Mouse (Mus musculus) forebrain, embryonic 10.5 days (tissue): ENCODE measurements at regions not wholly inside any gene's neighbourhood (a gene's known extent, or its start where the extent isn't known, plus 50 kb on each side); places are given as distances from the start of the nearest gene placed in this dataset.

ENCODE experiments used
- DNase-seq: peaks from one replicate; pipeline ENCODE4 v3.0.0-alpha.2; 2017; ENCODE audit warnings: low spot score; ENCODE audit errors: extremely low spot score
- H3K27ac ChIP-seq: fragments of 300-500 bp; sonication (generic); 2 replicates; pipeline ENCODE4 v1.5.1; 2016; ENCODE audit warnings: mild to moderate bottlenecking
- H3K27me3 ChIP-seq: fragments of 300-500 bp; sonication (generic); 2 replicates; pipeline ENCODE4 v1.6.1; 2016; ENCODE audit warnings: mild to moderate bottlenecking; ENCODE audit not compliant: poor library complexity, severe bottlenecking
- H3K36me3 ChIP-seq: fragments of 300-500 bp; sonication (generic); replicated peaks from 2 replicates; pipeline ENCODE4 v1.6.1; 2016; ENCODE audit warnings: mild to moderate bottlenecking, moderate library complexity
- H3K4me1 ChIP-seq: fragments of 300-500 bp; sonication (generic); 2 replicates; pipeline ENCODE4 v1.6.1; 2016
- H3K4me3 ChIP-seq: fragments of 300-500 bp; sonication (generic); 2 replicates; pipeline ENCODE4 v1.5.1; 2016; ENCODE audit warnings: mild to moderate bottlenecking, moderate library complexity
- H3K9me3 ChIP-seq: fragments of 300-500 bp; sonication (generic); 2 replicates; pipeline ENCODE4 v1.6.1; 2016; ENCODE audit warnings: mild to moderate bottlenecking, moderate library complexity
- WGBS: fragments of 180-500 bp; shearing (Covaris S2); methylation state at CpG from one replicate; pipeline ENCODE4 v1.1.7; 2016; 5-methylcytosine and 5-hydroxymethylcytosine counted together

DNA sequence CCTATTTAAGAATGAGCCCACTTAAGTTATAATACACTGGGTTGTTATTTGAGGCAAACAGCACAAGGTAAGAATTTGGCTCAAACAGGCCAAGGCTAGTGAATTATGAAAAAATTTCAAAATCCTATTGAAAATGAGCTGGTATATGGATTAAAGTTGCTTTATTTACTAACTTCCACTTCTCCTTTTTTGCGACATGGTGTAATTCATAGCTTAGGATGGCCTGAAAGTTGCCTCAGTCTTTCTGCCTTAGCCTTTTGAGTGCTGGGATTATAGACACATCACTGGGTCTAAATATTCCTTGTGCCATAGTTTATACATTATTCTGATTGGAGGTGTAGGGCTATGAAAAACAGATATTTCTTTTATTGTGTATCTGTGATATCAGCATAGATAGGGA lies 81.9 kb downstream of the Edem1 start:
- Histone ChIP-seq H3K27me3 (no peaks in the 10 kb centered on the region), H3K36me3 (no peaks in the 10 kb centered on the region), H3K4me3 (no peak overlapping the region), H3K27ac (no peak overlapping the region), H3K9me3 (no peaks in the 10 kb centered on the region), H3K4me1 (peaks cover 12% of the 10 kb centered on the region; the same call in 1 of the 2 replicates)
- 92% methylated on average over 1 of the region's 1 CpGs for WGBS
- DNase-seq: no peak

DNA sequence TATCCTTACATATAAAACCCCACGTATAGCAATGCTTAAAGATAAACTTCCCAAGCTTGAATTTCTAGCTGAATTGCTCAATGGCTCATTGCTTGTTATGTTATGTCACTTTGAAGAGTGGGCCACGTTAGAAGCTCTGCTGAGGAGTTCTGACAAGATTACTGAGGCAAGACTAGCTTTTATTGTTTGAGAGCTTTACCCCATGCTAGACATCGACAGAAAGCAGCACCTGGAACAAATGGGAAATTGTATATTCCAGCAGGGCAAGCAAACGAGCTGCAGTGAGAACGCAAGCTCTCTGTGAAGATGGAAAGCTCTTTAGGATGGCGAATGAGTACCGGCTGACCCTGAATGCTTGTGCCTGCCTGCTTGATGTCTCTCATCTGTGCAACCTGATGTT lies 84.1 kb downstream of the Edem1 start:
- DNase-seq: no peak
- H3K27ac ChIP-seq: no peak overlapping the region
- WGBS: 49% methylated on average over 7 of the region's 7 CpGs
- H3K27me3 ChIP-seq: no peaks in the 10 kb centered on the region
- peaks cover 12% of the 10 kb centered on the region; the same call in 1 of the 2 replicates for H3K4me1 ChIP-seq
- no peaks in the 10 kb centered on the region for H3K36me3 ChIP-seq
- H3K9me3 ChIP-seq: no peaks in the 10 kb centered on the region
- H3K4me3 ChIP-seq: no peak overlapping the region

DNA sequence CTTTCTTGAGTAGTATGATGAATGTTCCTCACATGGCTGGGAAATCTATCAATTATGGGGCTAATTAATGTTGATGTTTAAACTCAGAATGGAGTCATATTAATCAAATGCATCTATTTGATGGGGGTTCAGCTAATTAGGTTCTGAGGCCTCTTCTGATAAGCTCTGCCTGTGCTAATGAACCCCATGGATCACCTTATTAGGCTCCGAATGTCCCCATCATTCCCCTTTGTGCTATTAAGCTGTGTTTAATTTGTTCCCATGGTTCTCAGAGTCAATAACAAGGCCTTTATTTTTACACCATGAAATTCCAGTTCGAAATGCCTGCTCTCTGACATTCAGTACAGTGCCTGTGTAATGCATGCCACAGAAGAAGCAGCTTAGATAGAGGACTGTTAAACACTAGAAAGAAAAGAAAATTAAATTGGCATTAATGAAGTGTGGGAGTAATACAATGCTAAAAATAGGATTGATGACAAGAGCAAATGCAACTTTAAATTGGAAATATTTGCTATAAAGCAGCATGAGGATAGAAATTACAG lies 91.0 kb downstream of the Edem1 start:
- H3K9me3 ChIP-seq: no peaks in the 10 kb centered on the region
- H3K27ac ChIP-seq: no peak overlapping the region
- WGBS: 45% methylated on average over 2 of the region's 2 CpGs
- no peaks in the 10 kb centered on the region for H3K27me3 ChIP-seq
- no peak for DNase-seq
- peaks cover 8% of the 10 kb centered on the region for H3K4me1 ChIP-seq
- H3K36me3 ChIP-seq: no peaks in the 10 kb centered on the region
- no peak overlapping the region for H3K4me3 ChIP-seq

DNA sequence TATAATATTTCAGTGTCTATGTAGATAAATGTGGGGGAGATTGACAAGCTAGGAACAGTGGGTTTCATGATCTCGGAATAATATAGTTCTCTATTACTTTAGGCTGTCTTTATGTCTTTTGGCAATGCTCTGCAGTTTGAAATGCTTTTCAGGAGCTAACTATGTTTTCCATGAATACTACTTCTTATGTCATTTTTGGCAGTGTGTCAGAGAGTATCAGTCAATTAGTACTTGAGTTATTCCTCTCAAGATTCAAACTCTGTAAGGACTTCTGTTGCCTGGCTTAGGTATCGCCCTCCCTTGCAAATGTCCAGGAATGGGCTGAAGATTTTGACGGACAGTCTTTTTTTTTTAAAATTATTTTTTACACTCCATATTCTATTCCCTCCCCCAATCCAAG lies 92.7 kb downstream of the Edem1 start:
- Histone ChIP-seq H3K4me1 (peaks cover 8% of the 10 kb centered on the region), H3K27me3 (no peaks in the 10 kb centered on the region), H3K4me3 (no peak overlapping the region), H3K36me3 (no peaks in the 10 kb centered on the region), H3K27ac (no peak overlapping the region), H3K9me3 (no peaks in the 10 kb centered on the region)
- WGBS: 91% methylated on average over 3 of the region's 3 CpGs
- DNase-seq: no peak

DNA sequence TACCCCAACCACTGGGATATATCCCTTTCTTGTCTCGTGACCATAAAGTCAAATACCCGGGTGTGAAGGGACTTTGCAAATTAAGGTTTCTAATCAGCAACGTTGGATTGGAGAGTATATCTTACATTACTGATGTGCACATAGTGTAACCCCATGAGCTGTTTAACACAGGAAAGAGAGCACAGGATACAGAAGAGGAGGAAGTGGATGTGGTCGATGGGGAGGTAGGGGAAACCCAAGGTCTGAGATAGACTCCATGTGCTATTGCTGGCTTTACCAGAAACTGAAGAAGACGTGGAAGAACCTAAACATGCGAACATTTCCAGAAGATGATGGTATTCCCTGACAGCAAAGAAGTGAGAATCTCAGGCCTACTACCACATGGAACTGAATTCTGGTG lies 94.1 kb downstream of the Edem1 start:
- H3K4me3 ChIP-seq: no peak overlapping the region
- no peaks in the 10 kb centered on the region for H3K36me3 ChIP-seq
- DNase-seq: no peak
- H3K27ac ChIP-seq: no peak overlapping the region
- H3K9me3 ChIP-seq: no peaks in the 10 kb centered on the region
- H3K27me3 ChIP-seq: no peaks in the 10 kb centered on the region
- H3K4me1 ChIP-seq: peaks cover 8% of the 10 kb centered on the region
- WGBS: 84% methylated on average over 6 of the region's 6 CpGs

DNA sequence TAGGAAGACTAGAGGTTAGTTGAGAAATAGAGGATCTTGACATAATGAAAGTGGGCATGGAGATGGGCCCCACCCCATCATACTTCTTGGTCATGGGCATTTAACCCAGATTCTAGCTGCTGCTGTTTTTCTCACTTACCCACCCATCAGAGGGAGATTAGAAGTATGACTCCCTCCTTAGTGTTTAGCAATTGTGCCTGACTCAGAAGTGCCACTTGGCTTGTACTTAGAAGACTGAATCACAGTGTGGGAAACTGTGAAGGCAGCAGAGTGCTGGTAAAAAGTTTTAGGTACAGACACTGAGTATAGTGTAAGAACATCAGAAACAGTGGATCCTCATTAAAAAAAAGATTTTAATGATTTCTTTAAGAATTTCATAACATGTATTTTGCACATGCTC lies 100.5 kb downstream of the Edem1 start:
- H3K4me1 ChIP-seq: no peaks in the 10 kb centered on the region
- no peaks in the 10 kb centered on the region for H3K36me3 ChIP-seq
- H3K27ac ChIP-seq: no peak overlapping the region
- no peak for DNase-seq
- H3K27me3 ChIP-seq: no peaks in the 10 kb centered on the region
- no peaks in the 10 kb centered on the region for H3K9me3 ChIP-seq
- no peak overlapping the region for H3K4me3 ChIP-seq

DNA sequence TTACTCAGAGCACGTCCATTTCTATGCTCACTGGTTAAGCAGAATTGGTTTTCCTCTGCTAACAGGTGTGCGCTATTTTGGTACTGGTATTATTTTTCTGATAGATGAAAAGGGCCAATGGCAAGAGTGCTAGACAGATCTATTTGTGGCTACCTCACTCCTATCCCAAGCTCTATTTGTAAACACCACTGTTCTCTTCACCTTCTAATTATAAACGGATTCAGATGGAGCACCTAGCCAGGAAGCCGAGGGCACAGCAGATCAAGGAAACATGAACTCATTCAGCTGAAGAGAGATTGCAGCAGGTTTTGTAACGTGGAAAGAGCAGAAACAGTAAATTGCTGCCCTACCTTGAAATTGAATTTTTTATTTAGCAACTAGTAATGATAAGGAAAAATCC lies 110.2 kb downstream of the Edem1 start:
- no peak overlapping the region for H3K27ac ChIP-seq
- no peaks in the 10 kb centered on the region for H3K27me3 ChIP-seq
- WGBS: 87% methylated on average over 5 of the region's 5 CpGs
- H3K36me3 ChIP-seq: no peaks in the 10 kb centered on the region
- no peak for DNase-seq
- no peaks in the 10 kb centered on the region for H3K9me3 ChIP-seq
- H3K4me1 ChIP-seq: no peaks in the 10 kb centered on the region
- H3K4me3 ChIP-seq: no peak overlapping the region

DNA sequence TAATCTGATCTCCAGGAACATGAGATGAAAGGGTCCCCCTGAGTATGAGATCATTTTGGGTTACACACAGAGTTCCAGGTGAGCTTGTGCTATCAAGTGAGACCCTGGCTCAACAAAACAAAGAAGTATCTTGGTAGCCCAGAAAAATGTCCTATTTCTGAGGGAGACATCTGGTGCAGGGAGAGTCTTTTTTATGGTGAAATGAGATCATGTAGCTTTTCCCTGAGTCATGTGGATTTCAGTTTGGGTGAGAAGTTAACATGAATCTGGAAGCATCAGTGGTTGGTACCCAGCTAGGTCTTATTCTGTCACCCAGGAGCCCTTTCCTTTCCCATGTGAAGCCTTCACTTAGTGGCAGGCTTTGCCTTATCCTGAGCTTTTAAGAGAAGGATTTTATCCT lies 113.8 kb downstream of the Edem1 start:
- H3K4me1 ChIP-seq: no peaks in the 10 kb centered on the region
- H3K36me3 ChIP-seq: no peaks in the 10 kb centered on the region
- no peaks in the 10 kb centered on the region for H3K27me3 ChIP-seq
- no peak overlapping the region for H3K27ac ChIP-seq
- no peak for DNase-seq
- no peak overlapping the region for H3K4me3 ChIP-seq
- H3K9me3 ChIP-seq: no peaks in the 10 kb centered on the region

DNA sequence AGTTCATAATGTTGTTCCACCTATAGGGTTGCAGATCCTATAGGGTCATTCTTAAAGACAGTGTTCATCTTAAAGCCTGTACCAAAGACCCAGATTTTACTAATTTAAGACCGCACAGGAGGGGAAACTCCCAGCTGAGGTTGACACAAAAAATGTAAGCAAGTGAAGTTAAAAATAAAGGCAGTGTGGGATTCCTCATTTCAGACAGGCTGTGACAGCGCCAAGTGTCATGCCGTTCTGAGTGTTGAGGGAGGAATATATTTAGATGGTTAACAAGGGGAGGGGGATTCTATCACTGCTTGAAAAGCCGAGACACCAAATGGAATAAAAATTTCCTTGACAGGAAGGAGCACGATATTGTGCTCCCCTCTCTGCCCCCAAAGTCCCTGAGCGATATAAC lies 123.9 kb downstream of the Edem1 start:
- no peaks in the 10 kb centered on the region for H3K9me3 ChIP-seq
- WGBS: 92% methylated on average over 6 of the region's 6 CpGs
- no peak for DNase-seq
- no peaks in the 10 kb centered on the region for H3K27me3 ChIP-seq
- H3K4me3 ChIP-seq: no peak overlapping the region
- H3K27ac ChIP-seq: no peak overlapping the region
- H3K4me1 ChIP-seq: no peaks in the 10 kb centered on the region
- no peaks in the 10 kb centered on the region for H3K36me3 ChIP-seq

DNA sequence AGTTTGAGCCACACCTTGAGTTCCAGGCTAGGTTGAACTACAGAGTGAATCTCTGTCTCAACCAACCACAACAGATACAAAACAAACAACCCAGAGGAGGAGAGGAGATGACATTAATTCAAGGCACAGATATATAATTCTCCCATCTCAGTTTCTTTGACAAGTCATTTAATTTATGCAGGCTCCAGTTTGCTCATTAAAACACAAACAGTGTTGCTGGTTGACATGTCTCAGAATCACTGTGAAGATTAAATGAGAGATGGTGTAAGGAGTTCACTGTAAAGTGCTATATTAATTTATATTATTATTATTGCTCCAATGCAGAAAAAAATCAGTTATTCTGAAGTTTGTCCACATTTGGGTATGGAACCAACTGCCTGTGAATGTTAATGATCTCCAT lies 134.4 kb downstream of the Edem1 start:
- DNase-seq: no peak
- no peak overlapping the region for H3K27ac ChIP-seq
- H3K27me3 ChIP-seq: no peaks in the 10 kb centered on the region
- no peaks in the 10 kb centered on the region for H3K36me3 ChIP-seq
- no peaks in the 10 kb centered on the region for H3K9me3 ChIP-seq
- H3K4me1 ChIP-seq: peaks cover 9% of the 10 kb centered on the region
- no peak overlapping the region for H3K4me3 ChIP-seq

DNA sequence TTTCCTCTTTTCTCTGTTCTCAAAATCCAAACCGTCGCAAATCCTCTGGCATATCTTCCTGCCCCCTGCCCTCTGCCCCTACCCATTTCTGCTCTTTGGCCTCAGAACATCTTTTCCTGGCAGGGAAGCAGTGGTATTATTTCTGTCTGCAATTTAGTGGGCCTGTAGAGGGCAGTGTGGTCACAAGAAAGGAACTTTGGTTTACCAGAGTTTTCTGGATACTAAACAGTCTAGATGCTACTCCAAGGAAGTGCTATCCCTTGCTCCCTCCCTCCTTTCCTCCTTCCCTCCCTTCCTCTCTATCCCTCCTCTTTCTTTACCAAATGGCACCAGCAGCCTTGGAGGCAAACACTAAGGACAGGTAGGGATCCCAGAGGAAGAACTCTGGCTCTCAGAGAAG lies 134.9 kb downstream of the Edem1 start:
- 16% methylated on average over 2 of the region's 2 CpGs for whole genome bisulfite sequencing
- Histone ChIP-seq H3K27me3 (no peaks in the 10 kb centered on the region), H3K36me3 (no peaks in the 10 kb centered on the region)

DNA sequence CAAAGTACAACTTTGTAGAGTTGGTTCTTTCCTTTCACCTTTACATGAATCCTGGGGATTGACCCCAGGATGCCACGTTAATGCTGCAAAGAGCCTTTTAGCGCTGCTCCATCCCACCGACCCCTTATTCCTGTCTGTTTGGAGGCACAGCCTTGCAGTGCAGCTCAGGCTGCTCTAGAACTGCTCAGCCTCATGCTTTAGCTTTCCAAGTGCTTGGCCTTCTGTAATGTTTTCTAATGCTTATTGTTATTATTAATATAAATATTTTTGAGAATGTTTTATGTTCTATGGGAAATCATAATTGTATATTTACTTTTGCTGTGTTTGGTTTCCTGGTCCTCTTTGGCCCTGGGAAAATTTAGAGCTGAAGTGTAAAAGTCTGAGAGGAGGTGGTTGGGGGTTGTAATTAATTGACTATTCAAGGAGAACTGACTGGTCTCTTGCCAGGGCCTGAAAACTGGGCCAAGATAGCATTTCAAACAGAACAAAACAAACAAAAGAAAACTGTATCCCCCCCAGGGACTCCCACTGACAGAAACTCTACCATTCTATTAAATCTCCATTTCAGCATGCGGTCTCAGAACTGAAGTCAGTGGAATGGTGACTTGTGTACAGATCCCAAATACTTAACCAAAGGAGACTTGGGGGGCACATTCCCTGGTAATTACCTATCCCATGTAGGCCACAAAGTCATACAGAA lies 141.2 kb downstream of the Edem1 start:
- WGBS: 59% methylated on average over 4 of the region's 4 CpGs
- Histone ChIP-seq H3K4me1 (peaks cover 9% of the 10 kb centered on the region), H3K27me3 (no peaks in the 10 kb centered on the region), H3K4me3 (no peak overlapping the region), H3K9me3 (no peaks in the 10 kb centered on the region), H3K27ac (no peak overlapping the region), H3K36me3 (no peaks in the 10 kb centered on the region)
- DNase-seq: no peak

More for the DNA sequence above, 134.9 kb downstream of the Edem1 start:
- Histone ChIP-seq H3K4me3 (no peak overlapping the region), H3K9me3 (no peaks in the 10 kb centered on the region), H3K4me1 (peaks cover 9% of the 10 kb centered on the region), H3K27ac (no peak overlapping the region)
- DNase-seq: peak; percentile 39

DNA sequence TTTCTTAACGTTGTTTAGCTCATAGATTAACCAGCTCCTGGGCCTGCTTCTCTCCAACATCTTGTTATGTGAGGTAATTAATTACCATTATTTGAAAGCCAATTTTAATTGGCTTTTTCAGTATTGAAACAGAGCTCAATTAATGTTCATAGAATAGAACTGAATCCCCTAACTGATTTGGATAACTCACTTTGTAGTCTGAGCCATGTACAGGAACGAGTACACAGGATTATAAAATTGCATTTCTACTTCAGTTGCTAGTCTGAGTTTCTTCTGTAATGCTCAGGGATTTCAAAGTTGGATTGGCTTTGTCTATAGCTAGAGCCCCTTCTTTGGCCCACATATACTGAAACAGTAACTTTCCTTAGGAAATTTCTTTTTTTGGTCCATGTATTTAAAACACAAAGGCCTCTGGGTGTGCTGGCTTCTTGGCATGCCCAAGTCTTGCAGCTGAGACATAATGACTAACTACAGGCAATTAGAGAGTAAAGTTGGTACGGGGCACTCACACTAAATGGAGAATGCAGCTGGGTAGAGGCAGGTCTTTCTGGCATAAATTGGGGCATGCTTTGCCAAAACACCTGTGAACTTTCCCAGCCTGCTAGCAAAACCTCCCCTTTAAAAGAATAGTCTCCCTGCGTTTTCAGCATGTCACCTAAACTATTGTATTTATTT lies 143.1 kb downstream of the Edem1 start:
- Histone ChIP-seq H3K27ac (no peak overlapping the region), H3K4me3 (no peak overlapping the region), H3K9me3 (no peaks in the 10 kb centered on the region), H3K4me1 (no peaks in the 10 kb centered on the region), H3K27me3 (no peaks in the 10 kb centered on the region), H3K36me3 (no peaks in the 10 kb centered on the region)
- 76% methylated on average over 4 of the region's 4 CpGs for WGBS
- DNase-seq: no peak
